Mouse (Mus musculus) ES-E14 (cell line): ENCODE measurements around the gene Mtx1.

Experiments
- HCFC1 ChIP-seq: IDR thresholded peaks from 2 replicates; pipeline ENCODE4 v1.6.1; 2012; ENCODE audit warnings: low read length, inconsistent platforms, borderline replicate concordance; ENCODE audit not compliant: insufficient read depth
- MAFK ChIP-seq: IDR thresholded peaks from 2 replicates; pipeline ENCODE4 v1.6.1; 2014; ENCODE audit warnings: mild to moderate bottlenecking, low read depth, low read length, inconsistent platforms; ENCODE audit not compliant: insufficient read depth

DNA sequence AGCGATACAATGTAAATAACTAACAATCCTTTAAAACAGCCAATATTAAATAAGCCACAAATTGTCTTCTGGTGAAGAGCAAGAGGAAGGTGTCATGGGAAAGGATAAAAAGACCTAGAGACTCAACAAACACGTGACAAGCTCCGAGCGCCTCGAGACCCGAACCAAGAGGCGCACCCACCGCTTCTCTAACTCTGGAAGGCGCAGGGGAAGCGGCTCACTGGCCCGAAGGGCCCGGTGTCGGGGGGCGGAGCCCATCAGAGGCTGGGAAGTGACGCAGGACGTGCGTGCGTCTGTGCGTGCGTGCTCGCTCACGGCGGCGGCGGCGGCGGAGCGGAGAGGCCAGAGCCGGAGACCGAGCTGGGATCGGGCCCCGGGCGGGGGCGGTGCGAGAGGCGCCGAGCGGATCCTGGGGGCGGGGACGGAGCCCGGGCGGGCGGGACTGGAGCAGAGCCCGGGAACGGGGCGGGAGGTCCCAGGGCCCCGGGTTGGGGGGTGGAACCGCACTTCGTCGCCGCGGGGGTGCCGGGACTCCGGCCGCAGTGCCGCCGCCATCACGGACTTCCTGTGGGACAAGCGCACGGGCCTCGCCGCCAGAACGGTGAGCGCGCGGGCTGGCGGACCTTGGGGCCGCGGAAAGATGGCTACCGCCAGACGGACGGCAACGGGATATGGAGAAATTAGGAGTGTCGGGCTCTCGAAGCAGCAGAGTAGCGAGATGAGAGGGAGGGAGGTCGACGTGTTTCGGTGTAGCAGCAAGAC is 62.2 kb downstream of the Mtx1 start, which contains the start of gene Clk2:
- TF ChIP-seq HCFC1 (peak; percentile 52; the same call in 1 of the 2 replicates), MAFK (no peak)
